Mouse (Mus musculus) Patski (cell line): ENCODE data around the gene Spint1. TPM values are rescaled to one million over a fixed set of nuclear protein-coding genes. Genes with fewer than 3 reads are reported as not detected.

ENCODE experiments used
- ATAC-seq: fragments of 100-300 bp; one replicate; pipeline ENCODE4 v1.8.0; 2021
- CTCF ChIA-PET: fragments of 350-600 bp; sonication (Branson Sonifier 250); formaldehyde crosslinking; loops from one replicate; lab custom pipeline; 2022; ENCODE audit warnings: inconsistent platforms; lab: Charles Lee
- POLR2A ChIA-PET: fragments of 350-600 bp; sonication (Branson Sonifier 250); formaldehyde crosslinking; loops from one replicate; lab custom pipeline; 2022; ENCODE audit warnings: antibody characterized with exemption, inconsistent platforms; lab: Charles Lee
- DNase-seq: peaks from one replicate; pipeline ENCODE4 v3.0.0-alpha.2; 2011; ENCODE audit warnings: low read depth, low spot score
- H3K27me3 ChIP-seq: fragments of 371-371 bp; one replicate; pipeline ENCODE4 v1.5.1; 2021
- CTCF ChIP-seq: fragments of 100-300 bp; IDR thresholded peaks from one replicate; pipeline ENCODE4 v1.5.1; 2021
- in situ Hi-C: fragments of 300-500 bp; cut with MboI; formaldehyde crosslinking; loops from 3 replicates; pipeline ENCODE4 v1.11.1; 2018; ENCODE audit warnings: low pct_unique_long_range_greater_than_20kb, mixed read lengths
- polyA plus RNA-seq: library from polyadenylated mRNA; unstranded; gene quantifications from one replicate; pipeline ENCODE4 v1.2.3, GENCODE M21; 2021

Spint1 gene
- polyA plus RNA-seq, 1 experiment from 2014 or later, result 4.5 TPM

DNA sequence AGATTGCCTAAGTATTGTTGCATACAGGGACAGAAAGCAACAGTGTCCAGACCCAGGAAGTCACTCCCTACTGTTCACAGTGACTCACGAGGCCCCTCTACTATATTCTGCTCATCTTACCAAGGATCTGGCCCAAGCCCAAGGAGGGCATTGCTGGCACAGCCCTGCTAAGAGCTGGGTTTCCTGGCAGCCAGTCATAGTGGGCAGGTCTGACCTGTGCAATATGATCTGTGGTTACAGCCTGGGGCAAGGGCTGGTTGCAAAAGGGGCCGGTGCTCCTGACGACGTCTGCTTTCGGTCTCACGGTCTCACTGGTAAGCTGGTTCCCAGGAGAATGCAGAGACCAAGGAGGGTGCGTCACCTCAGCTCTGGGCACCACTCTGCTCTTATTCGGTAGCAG, 25.8 kb downstream of the Spint1 start:
- ATAC-seq, result peak; percentile 90
- POLR2A ChIA-PET, result interaction anchor here (1.0 kb wide), 1 partner anchor 20 kb away, joined by 3 read pairs; no protein-coding TSS in a partner anchor
- in situ Hi-C loops, result no loop called here

DNA sequence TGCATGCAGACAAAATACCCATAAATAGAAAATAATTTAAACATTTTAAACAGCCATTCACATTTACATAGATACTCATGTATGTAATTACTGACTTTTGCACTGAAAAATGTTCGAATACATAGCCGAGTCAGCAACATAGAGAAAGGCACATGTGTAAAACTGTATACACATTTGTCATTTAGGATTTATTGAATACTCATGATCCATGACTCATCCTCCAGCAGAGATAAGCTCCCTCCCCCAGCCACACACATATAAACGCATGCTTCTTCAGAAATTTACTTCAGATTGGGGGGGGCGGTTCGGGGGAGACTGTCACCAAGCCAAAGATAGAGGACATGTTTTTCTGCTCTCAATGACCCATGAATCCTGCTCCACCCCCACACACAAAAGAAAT, 26.7 kb downstream of the Spint1 start:
- in situ Hi-C loops, result no loop called here
- ChIA-PET POLR2A (interaction anchor here (0.5 to 0.9 kb wide), 2 partner anchors 25 to 198 kb away, joined by 3 to 4 read pairs; partner anchors contain the start of gene Vps18), CTCF (interaction anchor here (1.7 to 3.7 kb wide), 2 partner anchors 12 to 24 kb away, joined by 9 to 24 read pairs; partner anchors contain the start of gene Vps18)
- H3K27me3 ChIP-seq, result no peaks in the 10 kb centered on the region
- DNase-seq (no peak), ATAC-seq (no peak)
- TF ChIP-seq CTCF, result no peak

More for the DNA sequence above, 25.8 kb downstream of the Spint1 start:
- DNase-seq, result peak; percentile 92
- no peak for TF ChIP-seq CTCF
- CTCF ChIA-PET, result interaction anchor here (1.7 to 3.7 kb wide), 2 partner anchors 11 to 25 kb away, joined by 9 to 24 read pairs; partner anchors contain the start of gene Vps18
- no peaks in the 10 kb centered on the region for H3K27me3 ChIP-seq

DNA sequence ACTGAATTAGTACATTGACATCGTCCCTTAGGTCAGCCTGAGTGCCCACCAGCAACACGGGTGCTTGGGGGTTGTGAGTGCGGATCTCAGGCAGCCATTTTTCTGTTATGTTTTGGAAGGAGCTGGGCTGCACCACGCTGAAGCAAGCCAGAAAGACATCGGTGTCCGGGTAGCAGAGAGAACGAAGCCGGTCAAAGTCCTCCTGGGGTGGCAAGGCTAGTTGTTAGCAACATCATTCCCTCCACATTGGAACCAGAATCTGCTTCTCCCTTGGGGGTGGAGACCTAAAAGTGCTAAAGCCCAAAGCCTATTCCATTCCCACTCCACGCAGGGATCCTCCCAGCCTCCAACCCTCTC, 33.1 kb downstream of the Spint1 start:
- CTCF ChIA-PET, result interaction anchor here (2.4 kb wide), 2 partner anchors 18 to 19 kb away, joined by 9 to 16 read pairs; partner anchors contain the start of gene Vps18
- in situ Hi-C loops, result no loop called here
- POLR2A ChIA-PET, result no interaction called here
- no peaks in the 10 kb centered on the region for H3K27me3 ChIP-seq
- DNase-seq (no peak), ATAC-seq (no peak)
- TF ChIP-seq CTCF, result no peak

DNA sequence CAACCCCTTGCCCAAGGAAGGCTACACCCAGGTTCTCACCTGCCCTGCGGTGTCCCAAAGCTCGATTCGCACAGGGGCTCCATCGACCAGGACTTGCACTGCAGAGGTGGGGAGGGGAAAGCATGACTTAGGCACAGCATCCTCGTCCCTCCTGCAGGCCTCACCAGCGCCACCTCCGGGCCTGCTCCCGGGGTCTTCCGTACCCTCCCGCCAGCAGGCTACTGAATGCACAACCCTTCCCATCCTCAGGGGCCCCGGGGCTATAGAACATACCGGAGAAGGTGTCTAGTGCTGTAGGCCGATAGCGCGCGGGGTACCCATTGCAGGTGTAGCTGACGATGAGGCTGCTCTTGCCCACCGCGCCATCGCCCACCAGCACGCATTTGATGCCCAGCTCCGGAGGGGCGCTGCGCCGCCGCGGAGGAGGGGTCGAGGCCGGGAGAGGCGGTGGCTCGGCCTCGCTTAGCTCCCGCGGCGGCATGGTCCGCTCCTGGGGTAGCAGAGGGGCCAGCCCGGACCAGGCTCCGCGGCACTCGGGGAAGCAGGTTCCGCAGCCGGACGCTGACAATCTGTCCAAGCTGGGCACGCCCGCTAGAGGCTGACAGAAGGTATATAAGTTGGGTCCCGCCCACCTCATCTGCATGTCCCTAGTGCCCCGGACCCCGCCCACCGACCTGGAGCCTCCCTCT, 33.6 kb downstream of the Spint1 start, which contains the start of gene Rhov:
Gene Rhov, minus strand, starts transcription at position 630 of the 689 bp plus-strand sequence.
- peak; percentile 72 for ATAC-seq
- in situ Hi-C loops, result no loop called here
- ChIA-PET CTCF (interaction anchor here (2.4 kb wide), 2 partner anchors 17 to 19 kb away, joined by 9 to 16 read pairs; partner anchors contain the start of gene Vps18), POLR2A (no interaction called here)
- DNase-seq, result no peak
- no peaks in the 10 kb centered on the region for H3K27me3 ChIP-seq
- no peak for TF ChIP-seq CTCF

DNA sequence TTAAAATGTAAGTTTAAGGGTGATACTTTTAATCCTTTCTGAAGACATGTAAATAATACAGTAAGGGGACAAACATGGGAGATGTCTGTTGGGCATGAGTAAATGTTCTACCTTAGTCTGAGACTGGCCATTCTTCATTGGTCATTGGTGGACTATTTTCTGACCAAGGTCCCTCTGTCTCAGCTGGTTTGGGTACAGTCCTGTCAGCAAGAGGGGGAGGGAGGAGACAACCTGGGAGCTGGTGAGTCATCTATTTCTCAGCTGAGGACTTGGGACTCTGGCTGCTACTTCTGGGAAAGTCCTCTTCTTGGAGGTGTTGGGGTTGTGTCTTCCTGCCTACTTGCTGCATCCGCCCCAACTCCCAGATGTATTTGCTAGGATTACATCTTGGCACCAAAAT, 37.0 kb downstream of the Spint1 start:
- ATAC-seq (no peak), DNase-seq (no peak)
- in situ Hi-C loops, result no loop called here
- ChIA-PET CTCF (interaction anchor here (0.7 kb wide), 1 partner anchor 14 kb away, joined by 3 read pairs; the partner anchor contains the start of gene Vps18), POLR2A (no interaction called here)
- TF ChIP-seq CTCF, result no peak
- H3K27me3 ChIP-seq, result no peaks in the 10 kb centered on the region

DNA sequence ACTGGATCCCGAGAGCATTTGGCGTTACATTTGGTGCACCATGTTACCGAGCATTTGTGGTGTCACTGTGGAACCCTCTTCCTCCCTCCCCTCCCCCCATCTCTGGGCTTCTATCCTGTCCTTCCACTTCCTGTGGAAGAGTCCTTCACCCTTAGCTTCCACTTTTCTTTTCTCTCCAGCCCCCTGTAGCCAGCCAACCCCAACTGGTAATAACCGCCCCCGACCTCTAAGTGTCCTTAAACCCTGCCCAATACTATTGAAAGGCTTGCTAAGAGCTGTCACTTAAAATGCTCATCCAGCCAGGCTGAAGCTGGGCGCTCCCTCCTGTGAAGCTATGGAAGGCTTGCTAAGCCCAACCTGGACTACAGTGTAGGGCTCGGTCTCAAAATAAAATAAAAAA, 39.8 kb downstream of the Spint1 start:
- CTCF ChIA-PET, result no interaction called here
- POLR2A ChIA-PET, result interaction anchor here (0.6 kb wide), 1 partner anchor 9 kb away, joined by 5 read pairs; no protein-coding TSS in a partner anchor
- no peak for TF ChIP-seq CTCF
- DNase-seq (no peak), ATAC-seq (no peak)
- H3K27me3 ChIP-seq, result no peaks in the 10 kb centered on the region
- in situ Hi-C loops, result no loop called here

DNA sequence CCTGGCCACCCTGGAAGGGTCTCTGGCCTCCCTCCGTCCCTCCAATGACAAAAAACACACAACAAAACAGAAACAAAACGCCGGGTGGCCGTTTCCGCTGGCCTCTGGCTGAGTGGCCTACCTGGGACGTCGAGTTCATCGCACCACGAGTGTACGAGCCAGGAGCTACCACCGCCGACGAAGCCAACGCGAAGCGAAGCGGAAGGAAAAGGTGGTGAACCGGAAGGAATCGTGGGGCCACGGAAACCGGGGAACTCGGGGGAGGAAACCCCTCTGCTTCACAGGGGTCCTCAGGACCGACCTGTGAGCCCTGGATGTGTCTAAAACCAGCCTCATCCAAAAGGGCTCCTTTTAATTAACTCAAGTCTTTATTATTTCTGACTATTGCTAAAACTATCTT, 40.6 kb downstream of the Spint1 start:
- in situ Hi-C loops, result no loop called here
- ATAC-seq (no peak), DNase-seq (no peak)
- no peak for TF ChIP-seq CTCF
- POLR2A ChIA-PET, result no interaction called here
- H3K27me3 ChIP-seq, result no peaks in the 10 kb centered on the region
- CTCF ChIA-PET, result no interaction called here

DNA sequence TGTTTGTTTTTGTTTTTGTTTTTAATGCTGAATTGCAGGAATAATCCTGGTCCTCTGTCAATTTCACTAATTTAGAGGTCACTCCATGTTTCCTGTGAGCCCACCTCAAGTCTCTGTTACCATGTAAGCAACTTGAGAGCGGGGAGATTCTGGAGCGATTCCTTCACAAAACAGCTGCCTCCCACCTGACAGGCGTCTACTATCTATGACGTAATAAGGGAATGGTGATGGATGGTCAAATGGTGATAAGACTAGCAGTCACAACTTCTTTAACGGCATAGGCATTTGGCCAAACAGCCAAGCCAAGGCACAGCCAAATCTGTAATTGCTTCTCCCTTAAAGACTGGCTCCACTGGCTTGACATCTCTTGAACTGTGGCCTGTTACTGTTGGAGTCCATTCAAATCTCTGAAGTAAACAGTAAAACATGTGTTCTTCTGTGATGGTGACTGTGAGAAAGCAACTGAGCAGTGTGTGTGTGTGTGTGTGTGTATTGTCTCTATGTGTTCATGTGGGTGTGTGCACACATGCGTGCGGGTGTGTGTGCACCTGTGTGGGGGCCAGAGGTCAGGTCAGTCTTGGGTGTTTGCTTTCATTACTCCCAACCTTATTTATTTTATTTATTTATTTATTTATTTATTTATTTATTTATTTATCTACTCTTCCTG, 44.9 kb downstream of the Spint1 start:
- no peak for TF ChIP-seq CTCF
- CTCF ChIA-PET, result no interaction called here
- POLR2A ChIA-PET, result no interaction called here
- ATAC-seq (no peak), DNase-seq (no peak)
- H3K27me3 ChIP-seq, result no peaks in the 10 kb centered on the region
- in situ Hi-C loops, result loop anchor here (10.0 kb wide), 1 partner anchor 77 kb away; the partner anchor contains the start of genes Dnajc17 and Zfyve19

DNA sequence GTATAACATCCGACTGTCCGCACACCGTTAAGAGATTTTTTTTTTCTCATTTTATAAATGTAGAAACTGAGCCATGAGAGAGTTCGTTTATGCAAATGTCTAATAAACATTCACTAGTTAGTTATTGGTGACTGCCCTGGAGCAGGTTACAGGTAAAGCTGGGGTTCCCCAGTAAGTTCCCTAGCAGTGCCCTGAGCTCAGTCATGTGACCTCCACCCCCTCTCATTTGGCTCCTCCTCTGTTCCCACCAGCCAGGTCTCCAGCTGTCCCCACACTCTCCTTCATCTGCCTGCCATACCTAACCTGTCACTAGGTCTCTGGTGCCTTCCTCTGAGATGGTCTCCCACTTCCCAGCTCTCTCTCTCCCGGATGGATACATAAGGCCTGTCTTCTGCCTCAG, 50.2 kb downstream of the Spint1 start:
- CTCF ChIA-PET, result interaction anchor here (0.8 to 4.6 kb wide), 5 partner anchors 18 to 41 kb away, joined by 3 to 82 read pairs (median 16); no protein-coding TSS in a partner anchor

DNA sequence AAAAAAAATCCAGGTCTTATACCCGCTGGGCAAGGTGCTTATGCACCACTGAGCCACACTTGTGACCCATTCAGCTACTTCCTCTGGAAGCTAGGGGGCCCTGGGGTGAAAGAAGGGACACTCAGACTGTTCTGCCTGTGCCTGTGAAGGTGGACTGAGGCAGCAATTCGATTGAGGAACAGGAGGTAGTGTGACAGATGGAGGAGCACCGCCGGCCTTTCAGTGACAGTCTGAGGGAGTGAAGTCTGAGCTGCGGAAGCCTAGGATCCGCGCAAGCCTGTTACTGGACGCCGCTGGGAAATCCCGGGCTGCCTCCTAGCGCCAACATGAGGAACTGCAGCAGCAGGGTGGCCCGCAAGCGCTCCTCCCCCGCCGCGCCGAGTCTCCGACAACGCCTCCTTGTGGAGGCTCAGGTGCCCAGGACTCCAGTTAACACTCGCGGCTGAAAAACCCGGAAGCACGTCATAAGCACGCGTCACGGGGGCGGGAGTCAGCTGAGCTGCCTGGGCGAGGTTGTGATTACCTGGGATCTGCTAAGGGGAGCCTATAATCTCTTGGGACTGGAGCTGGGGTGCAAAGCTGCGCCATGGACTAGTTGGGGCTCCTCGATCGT, 51.2 kb downstream of the Spint1 start, which contains the start of gene Vps18:
Gene Vps18, plus strand, starts transcription at position 471 of the 613 bp plus-strand sequence.
- no peaks in the 10 kb centered on the region for H3K27me3 ChIP-seq
- DNase-seq (peak; percentile 77), ATAC-seq (peak; percentile 92)
- CTCF ChIA-PET, result interaction anchor here (0.7 to 4.6 kb wide), 14 partner anchors 11 to 190 kb away, joined by 3 to 82 read pairs (median 4); partner anchors contain the start of gene Ino80
- POLR2A ChIA-PET, result interaction anchor here (0.8 to 1.6 kb wide), 4 partner anchors 22 to 39 kb away, joined by 3 to 7 read pairs (median 4); no protein-coding TSS in a partner anchor
- no peak for TF ChIP-seq CTCF
- in situ Hi-C loops, result loop anchor here (5.0 to 10.0 kb wide), 2 partner anchors 36 to 84 kb away; partner anchors contain the start of genes Dnajc17 and Zfyve19

More for the DNA sequence above, 50.2 kb downstream of the Spint1 start:
- POLR2A ChIA-PET, result interaction anchor here (0.8 to 1.5 kb wide), 3 partner anchors 21 to 41 kb away, joined by 3 to 7 read pairs (median 3); no protein-coding TSS in a partner anchor
- no peak for ATAC-seq
- in situ Hi-C loops, result loop anchor here (5.0 to 10.0 kb wide), 2 partner anchors 35 to 83 kb away; partner anchors contain the start of genes Dnajc17 and Zfyve19
- TF ChIP-seq CTCF, result no peak
- DNase-seq, result no peak
- H3K27me3 ChIP-seq, result no peaks in the 10 kb centered on the region
